Mouse (Mus musculus) heart, adult 2 months (tissue): ENCODE results near the gene Etv1.

Source experiments
- CTCF ChIP-seq: fragments of 200-600 bp; IDR thresholded peaks from 2 replicates; pipeline ENCODE4 v1.8.1; 2022; ENCODE audit warnings: antibody characterized with exemption, mild to moderate bottlenecking, moderate library complexity
- EP300 ChIP-seq: fragments of 200-500 bp; IDR thresholded peaks from 2 replicates; pipeline ENCODE4 v1.6.1; 2011; ENCODE audit warnings: low read depth, low read length, control low read depth; ENCODE audit not compliant: insufficient read depth
- POLR2A ChIP-seq: fragments of 200-500 bp; IDR thresholded peaks from 2 replicates; pipeline ENCODE4 v1.6.1; 2011; ENCODE audit warnings: mild to moderate bottlenecking, low read depth, low read length, control low read depth; ENCODE audit not compliant: insufficient read depth

GRCm38 (mm10) chr12:38793076-38793475, 13.9 kb downstream of the Etv1 start:
- TF ChIP-seq EP300, result no peak
- TF ChIP-seq CTCF, result no peak
- TF ChIP-seq POLR2A, result no peak
